Mouse (Mus musculus): ENCODE measurements at regions not wholly inside any gene's neighbourhood (a gene's known extent, or its start where the extent isn't known, plus 50 kb on each side); places are given as distances from the start of the nearest gene placed in this dataset.
A peak's percentile ranks its signal among the peaks of the same experiment; 100 is the strongest.

- peak; percentile 57 for DNase-seq (ENCODE audit: low spot score)
- H3K4me3 ChIP-seq (ENCODE audit: low read depth, low read length) = no peak overlapping the region
- no peaks in the 10 kb centered on the region for H3K36me3 ChIP-seq (ENCODE audit: control insufficient read depth, insufficient read depth, low read length)
- ATAC-seq (ENCODE audit: insufficient number of reproducible peaks, low FRiP score, low TSS enrichment, low read depth) = peak; percentile 22; the same call in 1 of the 2 replicates
- peak overlapping the region; percentile 27 for H3K4me2 ChIP-seq (ENCODE audit: low read depth, severe bottlenecking)
- no peaks in the 10 kb centered on the region for H3K9me3 ChIP-seq (ENCODE audit: control insufficient read depth, low read length)
- H3K4me1 ChIP-seq (ENCODE audit: control insufficient read depth, insufficient read depth, low read length) = peaks cover 25% of the 10 kb centered on the region
- no peak overlapping the region for H3K9ac ChIP-seq (ENCODE audit: low read length)
- WGBS = 8% methylated on average over 21 of the region's 21 CpGs
- peaks cover 2% of the 10 kb centered on the region; the same call in 1 of the 2 replicates for H3K27me3 ChIP-seq (ENCODE audit: control insufficient read depth, insufficient read depth, low read length)
- no peak overlapping the region for H3K27ac ChIP-seq (replicated peaks; ENCODE audit: low read depth, low read length)
These were observed 94.6 kb upstream of the Tle3 start for GRCm38 (mm10) chr9:61277369-61278215.

- peaks cover 2% of the 10 kb centered on the region; the same call in 1 of the 2 replicates for H3K27me3 ChIP-seq (ENCODE audit: control insufficient read depth, insufficient read depth, low read length)
- 11% methylated on average over 12 of the region's 12 CpGs for WGBS
- H3K36me3 ChIP-seq (ENCODE audit: control insufficient read depth, insufficient read depth, low read length) = no peaks in the 10 kb centered on the region
- H3K4me1 ChIP-seq (ENCODE audit: control insufficient read depth, insufficient read depth, low read length) = peaks cover 25% of the 10 kb centered on the region
- DNase-seq (ENCODE audit: low spot score) (no peak), ATAC-seq (ENCODE audit: insufficient number of reproducible peaks, low FRiP score, low TSS enrichment, low read depth) (no peak)
- no peak overlapping the region for H3K27ac ChIP-seq (replicated peaks; ENCODE audit: low read depth, low read length)
- H3K9me3 ChIP-seq (ENCODE audit: control insufficient read depth, low read length) = no peaks in the 10 kb centered on the region
- peak overlapping the region; percentile 27 for H3K4me2 ChIP-seq (ENCODE audit: low read depth, severe bottlenecking)
- H3K9ac ChIP-seq (ENCODE audit: low read length) = 0 out of 2 replicates have a peak overlapping the region, but pooled peaks have one; percentile 17
- H3K4me3 ChIP-seq (ENCODE audit: low read depth, low read length) = no peak overlapping the region
These were observed 93.9 kb upstream of the Tle3 start for GRCm38 (mm10) chr9:61278216-61278758.

GRCm38 (mm10) chr9:61279044-61279543 lies 93.1 kb upstream of the Tle3 start:
- no peak for ATAC-seq (ENCODE audit: insufficient number of reproducible peaks, low FRiP score, low TSS enrichment, low read depth)
- Histone ChIP-seq H3K4me1 (ENCODE audit: control insufficient read depth, insufficient read depth, low read length) (peaks cover 25% of the 10 kb centered on the region), H3K36me3 (ENCODE audit: control insufficient read depth, insufficient read depth, low read length) (no peaks in the 10 kb centered on the region), H3K27me3 (ENCODE audit: control insufficient read depth, insufficient read depth, low read length) (peaks cover 2% of the 10 kb centered on the region; the same call in 1 of the 2 replicates), H3K4me2 (ENCODE audit: low read depth, severe bottlenecking) (no peak overlapping the region), H3K27ac (replicated peaks; ENCODE audit: low read depth, low read length) (no peak overlapping the region), H3K9ac (ENCODE audit: low read length) (no peak overlapping the region), H3K9me3 (ENCODE audit: control insufficient read depth, low read length) (no peaks in the 10 kb centered on the region), H3K4me3 (ENCODE audit: low read depth, low read length) (no peak overlapping the region)
- peak; percentile 45 for DNase-seq (ENCODE audit: low spot score)
- WGBS = 10% methylated on average over 9 of the region's 9 CpGs

- Histone ChIP-seq H3K9me3 (ENCODE audit: control insufficient read depth, low read length) (no peaks in the 10 kb centered on the region), H3K27me3 (ENCODE audit: control insufficient read depth, insufficient read depth, low read length) (peaks cover 2% of the 10 kb centered on the region; the same call in 1 of the 2 replicates), H3K4me1 (ENCODE audit: control insufficient read depth, insufficient read depth, low read length) (peaks cover 25% of the 10 kb centered on the region), H3K4me3 (ENCODE audit: low read depth, low read length) (no peak overlapping the region), H3K36me3 (ENCODE audit: control insufficient read depth, insufficient read depth, low read length) (no peaks in the 10 kb centered on the region), H3K4me2 (ENCODE audit: low read depth, severe bottlenecking) (no peak overlapping the region), H3K9ac (ENCODE audit: low read length) (no peak overlapping the region), H3K27ac (replicated peaks; ENCODE audit: low read depth, low read length) (no peak overlapping the region)
- no peak for DNase-seq (ENCODE audit: low spot score)
- 50% methylated on average over 12 of the region's 12 CpGs for WGBS
- ATAC-seq (ENCODE audit: insufficient number of reproducible peaks, low FRiP score, low TSS enrichment, low read depth) = no peak
These were observed 91.1 kb upstream of the Tle3 start for GRCm38 (mm10) chr9:61280856-61281582.

GRCm38 (mm10) chr9:61283311-61283710 lies 88.9 kb upstream of the Tle3 start:
- H3K9me3 ChIP-seq (ENCODE audit: control insufficient read depth, low read length) = no peaks in the 10 kb centered on the region
- ATAC-seq (ENCODE audit: insufficient number of reproducible peaks, low FRiP score, low TSS enrichment, low read depth) (no peak), DNase-seq (ENCODE audit: low spot score) (no peak)
- no peak overlapping the region for H3K9ac ChIP-seq (ENCODE audit: low read length)
- 81% methylated on average over 5 of the region's 5 CpGs for WGBS
- H3K27me3 ChIP-seq (ENCODE audit: control insufficient read depth, insufficient read depth, low read length) = peaks cover 2% of the 10 kb centered on the region; the same call in 1 of the 2 replicates
- no peak overlapping the region for H3K4me2 ChIP-seq (ENCODE audit: low read depth, severe bottlenecking)
- H3K36me3 ChIP-seq (ENCODE audit: control insufficient read depth, insufficient read depth, low read length) = no peaks in the 10 kb centered on the region
- H3K27ac ChIP-seq (replicated peaks; ENCODE audit: low read depth, low read length) = no peak overlapping the region
- H3K4me3 ChIP-seq (ENCODE audit: low read depth, low read length) = no peak overlapping the region
- peaks cover 19% of the 10 kb centered on the region for H3K4me1 ChIP-seq (ENCODE audit: control insufficient read depth, insufficient read depth, low read length)

GRCm38 (mm10) chr9:61284201-61285021 lies 87.8 kb upstream of the Tle3 start:
- Histone ChIP-seq H3K9me3 (ENCODE audit: control insufficient read depth, low read length) (no peaks in the 10 kb centered on the region), H3K4me2 (ENCODE audit: low read depth, severe bottlenecking) (no peak overlapping the region), H3K4me1 (ENCODE audit: control insufficient read depth, insufficient read depth, low read length) (peaks cover 8% of the 10 kb centered on the region), H3K9ac (ENCODE audit: low read length) (no peak overlapping the region), H3K27ac (replicated peaks; ENCODE audit: low read depth, low read length) (no peak overlapping the region), H3K27me3 (ENCODE audit: control insufficient read depth, insufficient read depth, low read length) (no peaks in the 10 kb centered on the region; the same call in 1 of the 2 replicates), H3K36me3 (ENCODE audit: control insufficient read depth, insufficient read depth, low read length) (no peaks in the 10 kb centered on the region), H3K4me3 (ENCODE audit: low read depth, low read length) (no peak overlapping the region)
- no peak for DNase-seq (ENCODE audit: low spot score)
- 90% methylated on average over 8 of the region's 8 CpGs for WGBS
- no peak for ATAC-seq (ENCODE audit: insufficient number of reproducible peaks, low FRiP score, low TSS enrichment, low read depth)

GRCm38 (mm10) chr9:61286561-61286960 lies 85.6 kb upstream of the Tle3 start:
- Histone ChIP-seq H3K9ac (ENCODE audit: low read length) (no peak overlapping the region), H3K4me1 (ENCODE audit: control insufficient read depth, insufficient read depth, low read length) (peaks cover 2% of the 10 kb centered on the region; the same call in 1 of the 2 replicates), H3K36me3 (ENCODE audit: control insufficient read depth, insufficient read depth, low read length) (no peaks in the 10 kb centered on the region), H3K9me3 (ENCODE audit: control insufficient read depth, low read length) (no peaks in the 10 kb centered on the region), H3K27me3 (ENCODE audit: control insufficient read depth, insufficient read depth, low read length) (no peaks in the 10 kb centered on the region), H3K27ac (replicated peaks; ENCODE audit: low read depth, low read length) (no peak overlapping the region), H3K4me2 (ENCODE audit: low read depth, severe bottlenecking) (no peak overlapping the region), H3K4me3 (ENCODE audit: low read depth, low read length) (no peak overlapping the region)
- WGBS = 81% methylated on average over 4 of the region's 4 CpGs
- ATAC-seq (ENCODE audit: insufficient number of reproducible peaks, low FRiP score, low TSS enrichment, low read depth) = no peak
- DNase-seq (ENCODE audit: low spot score) = no peak
